Mouse (Mus musculus) fat pad, adult 2 months (tissue): ENCODE data around the gene Rnf11.
A peak's percentile ranks its signal among the peaks of the same experiment; 100 is the strongest.

Experiments
- DNase-seq: peaks from one replicate; pipeline ENCODE4 v3.0.0-alpha.2; 2011; ENCODE audit warnings: low read depth, low spot score; ENCODE audit errors: extremely low read depth

Rnf11 gene

DNA sequence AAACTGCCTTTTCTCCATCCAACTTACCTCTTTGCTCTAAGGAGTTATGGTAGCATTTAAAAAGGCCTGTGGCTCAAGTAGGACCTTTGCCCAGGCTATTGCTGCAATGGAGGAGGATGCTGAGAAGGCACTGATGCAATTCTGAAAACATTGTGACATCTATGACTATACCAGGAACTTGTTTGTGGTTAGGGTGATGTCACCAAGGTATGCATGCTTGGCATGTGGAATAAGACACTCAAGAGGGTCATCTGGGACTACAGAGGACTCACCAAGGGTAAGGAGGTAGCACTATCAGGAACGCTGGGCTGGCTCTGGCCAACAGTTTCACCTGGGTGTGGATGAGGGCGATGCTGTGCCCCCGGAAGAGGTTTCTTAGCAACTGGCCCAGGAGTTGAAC, at the start of gene Rnf11:
Gene Rnf11 (minus strand): TSS at position 108 of the 400 bp plus-strand sequence.
- peak; percentile 59 for DNase-seq

- no peak for DNase-seq
Measured at GRCm38 (mm10) chr4:109531111-109531510, 46.6 kb upstream of the Rnf11 start, which contains the start of gene 4930522H14Rik. Gene 4930522H14Rik (minus strand): TSS chr4:109531297.

GRCm38 (mm10) chr4:109530245-109530816, 45.8 kb upstream of the Rnf11 start:
- DNase-seq = no peak

DNA sequence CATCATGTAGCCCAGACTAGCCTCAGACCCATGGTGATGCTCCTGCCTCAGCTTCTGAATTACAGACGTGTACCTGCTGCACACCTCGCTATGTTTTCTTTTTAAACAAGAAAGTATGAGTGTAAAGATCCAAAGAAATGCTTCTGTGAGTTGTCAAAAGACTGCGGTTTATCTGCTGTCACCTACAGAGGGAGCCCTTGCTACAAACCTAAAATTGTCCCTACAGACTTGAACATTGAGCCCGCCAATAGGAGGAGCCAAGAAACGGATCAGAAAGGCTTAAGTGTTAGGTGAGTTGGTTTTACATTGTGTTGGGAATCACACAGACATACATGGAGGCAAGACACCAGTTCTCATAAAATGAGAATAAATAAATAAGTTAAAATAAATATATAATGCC, 20.4 kb upstream of the Rnf11 start:
- peak; percentile 23 for DNase-seq

GRCm38 (mm10) chr4:109498476-109498875, 13.9 kb upstream of the Rnf11 start:
- DNase-seq = no peak

DNA sequence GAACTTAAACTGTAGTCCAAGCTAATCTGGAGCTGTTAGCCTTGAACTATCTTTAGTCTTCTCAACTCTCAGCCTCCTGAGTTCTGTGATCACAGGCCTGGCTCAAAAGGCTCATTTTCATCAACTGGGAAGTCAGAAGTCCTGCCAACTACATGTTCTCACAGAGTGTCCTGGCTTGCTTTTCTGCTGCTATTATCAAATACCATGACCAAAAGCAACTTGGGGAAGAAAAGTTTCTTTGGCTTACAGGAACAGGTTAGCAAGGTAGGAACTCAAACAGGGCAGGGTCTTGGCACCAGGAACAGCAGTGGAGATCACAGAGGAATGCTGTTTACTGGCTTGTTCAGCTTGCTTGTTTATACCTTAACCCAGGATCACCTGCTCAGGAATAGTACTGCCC, 9.1 kb upstream of the Rnf11 start:
- no peak for DNase-seq

DNA sequence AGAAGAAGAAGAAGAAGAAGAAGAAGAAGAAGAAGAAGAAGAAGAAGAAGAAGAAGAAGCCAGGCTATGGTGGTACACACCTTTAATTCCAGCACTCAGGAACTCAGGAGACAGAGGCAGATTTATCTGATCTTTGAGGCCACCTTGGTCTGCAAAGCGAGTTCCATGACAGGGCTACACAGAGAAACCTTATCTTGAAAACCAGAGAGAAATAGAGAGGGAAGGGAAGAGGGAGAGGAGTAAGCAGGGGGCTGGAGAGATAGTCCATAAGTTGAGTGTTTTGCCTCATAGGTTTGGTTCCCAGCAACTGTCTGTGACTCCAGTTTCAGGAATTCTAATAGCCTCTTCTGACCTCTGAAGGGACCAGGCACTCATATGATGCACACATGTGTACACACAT, 4.3 kb upstream of the Rnf11 start:
- DNase-seq = no peak

DNA sequence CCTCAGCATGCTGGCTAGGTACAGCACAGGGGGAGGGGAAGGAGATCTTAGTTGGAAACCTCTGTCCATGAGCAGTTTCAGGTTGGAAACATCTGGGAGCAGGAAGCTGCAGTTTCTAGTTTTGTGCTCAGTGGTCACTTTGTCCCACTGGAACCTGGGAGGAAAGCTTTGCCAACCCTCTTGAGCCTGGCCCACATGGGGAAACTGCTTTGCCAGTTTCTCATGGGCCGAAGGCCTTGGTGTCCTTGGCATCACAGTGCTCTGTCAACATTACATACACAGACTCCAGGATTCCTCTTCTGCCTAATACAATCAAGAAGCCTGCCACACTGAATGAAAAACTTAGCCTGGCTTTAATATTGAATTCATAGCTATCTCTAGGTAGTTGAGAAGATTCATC, 1.8 kb downstream of the Rnf11 start:
- DNase-seq = no peak

DNA sequence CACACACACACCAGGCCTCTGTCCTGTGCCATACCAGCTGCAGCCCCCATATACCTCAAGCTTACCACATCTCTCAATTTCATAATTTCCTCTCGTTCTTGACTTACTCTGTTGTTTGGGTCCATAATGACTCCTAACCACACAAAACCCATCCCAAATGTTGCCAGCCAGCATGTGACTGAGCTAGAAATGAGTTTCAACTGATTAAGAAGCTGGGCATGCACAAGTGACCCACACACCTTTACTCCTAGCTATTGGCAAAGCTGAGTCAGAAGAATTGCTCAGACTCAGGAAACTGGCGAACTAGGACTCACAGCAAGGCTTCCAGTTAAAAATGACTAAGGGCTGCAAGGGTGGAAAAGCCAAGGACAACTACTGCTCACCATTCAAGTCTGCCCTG, 3.1 kb downstream of the Rnf11 start:
- no peak for DNase-seq

DNA sequence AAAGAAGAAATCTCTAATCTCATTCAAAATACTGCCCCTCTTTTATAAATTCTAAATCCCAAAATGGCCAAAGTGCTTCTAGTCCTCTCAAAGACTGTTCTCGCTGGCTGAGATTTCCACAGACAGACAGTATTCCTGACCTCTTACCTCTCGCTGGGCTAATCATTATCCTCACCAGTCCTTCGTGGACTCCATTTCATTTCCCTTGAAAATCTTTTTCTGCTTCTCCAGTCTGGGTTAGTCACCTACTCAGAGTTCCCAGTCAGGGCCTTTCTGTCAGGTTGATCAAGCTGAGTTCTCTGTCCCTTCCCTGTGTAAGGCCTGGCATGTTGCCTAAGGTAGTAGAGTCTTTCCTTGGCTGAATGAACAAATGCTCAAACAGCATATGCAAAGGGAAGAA, 7.1 kb downstream of the Rnf11 start:
- no peak for DNase-seq

- no peak for DNase-seq
Measured at GRCm38 (mm10) chr4:109476554-109477014, 7.9 kb downstream of the Rnf11 start.

DNA sequence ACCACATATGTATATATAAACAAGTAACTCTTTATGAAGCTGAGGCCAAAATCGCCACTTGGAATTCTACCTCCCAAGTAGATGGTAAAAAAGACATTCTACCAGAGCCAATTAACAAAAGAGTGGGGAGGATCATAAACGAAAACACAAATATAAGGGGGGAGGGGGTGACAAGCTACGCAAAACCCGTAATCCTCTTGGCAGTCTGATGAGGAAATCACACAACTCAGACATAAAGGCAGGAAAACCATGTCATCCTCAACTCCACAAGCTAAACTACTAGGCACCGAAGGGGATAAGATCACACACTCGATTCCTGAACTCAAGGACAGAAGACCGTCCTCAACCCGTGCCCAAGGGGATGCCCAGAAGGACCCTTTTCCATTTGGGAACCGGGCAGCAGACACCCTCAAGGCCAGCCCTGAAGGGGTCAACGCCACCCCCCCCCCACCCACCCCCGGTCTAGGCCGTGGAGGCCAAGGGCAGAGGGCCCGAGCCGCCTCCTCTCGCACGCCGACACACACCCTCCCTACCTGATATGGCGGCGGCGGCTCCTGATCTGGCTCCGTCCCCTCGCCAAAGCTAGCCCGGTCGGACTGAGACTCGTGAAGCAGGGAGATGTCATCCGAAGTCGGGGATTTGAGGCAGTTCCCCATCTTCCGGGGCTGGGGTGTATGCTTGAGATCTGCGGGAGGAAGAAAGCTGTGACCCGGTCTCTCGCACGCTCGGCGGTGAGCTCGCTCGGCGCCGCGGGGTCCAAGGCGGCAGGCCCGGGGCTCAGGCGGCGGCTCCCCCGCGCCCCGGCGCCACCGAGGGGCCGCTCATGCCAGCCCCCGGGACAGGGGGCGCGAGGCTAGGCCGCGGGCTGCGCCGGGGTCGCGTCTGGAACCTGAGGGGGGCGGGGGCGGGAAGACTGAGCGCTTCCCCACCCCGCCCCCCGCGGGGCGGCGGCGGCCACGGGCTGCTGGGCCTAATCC, 8.7 kb downstream of the Rnf11 start:
- no peak for DNase-seq

GRCm38 (mm10) chr4:109475078-109475477, 9.4 kb downstream of the Rnf11 start:
- no peak for DNase-seq

DNA sequence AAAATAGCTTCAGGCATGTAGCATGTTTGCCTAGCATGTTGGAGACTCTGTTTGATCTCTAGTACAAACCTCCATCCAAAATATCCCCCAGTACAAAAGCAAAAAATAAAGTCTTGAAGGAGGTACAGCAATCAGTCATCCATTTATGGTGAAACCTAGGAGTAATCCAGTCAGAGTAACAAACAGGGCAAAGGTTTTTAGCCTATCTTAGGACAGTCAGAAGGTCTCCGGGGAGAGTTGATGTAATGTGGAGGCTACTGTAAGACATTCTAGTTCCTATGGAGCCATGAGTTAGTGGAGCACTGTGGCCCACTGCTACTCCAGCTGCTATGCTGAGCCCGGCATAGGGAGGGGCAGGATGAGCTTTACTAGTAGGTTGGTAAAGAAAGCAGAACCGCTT, 12.0 kb downstream of the Rnf11 start:
- DNase-seq = no peak

- no peak for DNase-seq
Measured at GRCm38 (mm10) chr4:109471606-109472005, 12.9 kb downstream of the Rnf11 start.

DNA sequence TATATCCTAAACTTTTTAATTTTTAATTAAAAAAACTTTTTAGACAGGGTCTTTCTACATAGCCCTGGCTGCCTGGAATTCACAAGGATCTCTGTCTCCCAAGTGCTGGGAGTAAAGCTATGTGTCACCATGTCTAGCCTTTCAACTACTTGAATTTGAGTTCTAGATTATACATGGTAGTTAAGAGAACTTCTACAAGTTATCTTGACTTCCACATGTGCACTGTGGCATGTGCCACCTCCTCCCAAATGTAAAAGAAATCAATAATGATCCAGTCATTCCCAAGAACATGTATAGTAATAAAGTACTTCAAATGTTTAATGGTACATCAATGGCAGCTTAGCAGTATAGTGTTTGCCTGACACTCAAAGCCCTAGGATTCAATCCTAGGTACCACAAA, 16.8 kb downstream of the Rnf11 start:
- no peak for DNase-seq

GRCm38 (mm10) chr4:109463892-109464291, 20.6 kb downstream of the Rnf11 start:
- no peak for DNase-seq

DNA sequence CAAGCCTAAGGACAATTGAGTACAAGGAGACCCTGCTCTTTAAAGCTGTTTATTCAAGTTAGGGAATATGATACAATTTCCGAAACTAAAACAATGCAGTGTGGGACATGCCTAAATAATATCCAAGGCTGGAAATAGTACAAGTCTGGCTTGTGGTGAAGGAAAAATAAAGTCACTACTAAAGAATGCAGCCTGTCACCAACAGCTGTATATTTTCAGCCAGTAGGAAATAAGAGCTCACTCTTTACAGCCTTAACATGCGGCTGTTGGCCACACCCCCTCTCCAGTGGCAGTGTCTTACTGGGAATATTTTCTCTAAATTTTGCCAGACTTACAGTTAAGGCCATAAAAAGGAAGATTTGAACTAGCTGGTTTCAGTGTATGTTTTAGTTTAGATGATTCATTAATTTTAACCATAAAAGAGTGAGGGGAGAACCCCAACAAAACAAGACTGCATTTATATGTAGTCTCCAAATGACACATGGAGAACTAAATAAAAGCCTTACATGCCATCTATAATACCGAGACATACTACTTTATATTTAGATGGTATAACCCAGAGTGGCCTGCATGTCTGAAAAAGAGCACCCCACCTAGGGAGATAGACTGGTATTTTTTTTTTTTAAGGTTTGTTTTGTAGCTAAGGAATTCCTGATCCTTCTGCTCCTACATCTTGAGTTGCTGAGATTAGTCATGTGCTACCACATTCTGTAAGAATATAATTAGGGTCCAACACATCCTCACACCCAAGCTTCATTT, 23.9 kb downstream of the Rnf11 start:
- no peak for DNase-seq

- DNase-seq = no peak
Measured at GRCm38 (mm10) chr4:109456821-109457220, 27.7 kb downstream of the Rnf11 start.

GRCm38 (mm10) chr4:109448531-109448930, 36.0 kb downstream of the Rnf11 start:
- DNase-seq = no peak

GRCm38 (mm10) chr4:109445956-109446355, 38.6 kb downstream of the Rnf11 start:
- DNase-seq = no peak
